Mouse (Mus musculus) MEL-GATA-1-ER (cell line): Measurements from ENCODE around the gene Zfp799.
"Not testable (repeated sequence)": the region's sequence is repeated elsewhere in the genome, so short reads cannot be mapped to it uniquely, and the experiment has no call there.

ENCODE experiments used
- DNase-seq: peaks from one replicate; pipeline ENCODE4 v3.0.0-alpha.2; 2012; ENCODE audit warnings: low read depth; ENCODE audit errors: extremely low read depth

Zfp799 gene

DNA sequence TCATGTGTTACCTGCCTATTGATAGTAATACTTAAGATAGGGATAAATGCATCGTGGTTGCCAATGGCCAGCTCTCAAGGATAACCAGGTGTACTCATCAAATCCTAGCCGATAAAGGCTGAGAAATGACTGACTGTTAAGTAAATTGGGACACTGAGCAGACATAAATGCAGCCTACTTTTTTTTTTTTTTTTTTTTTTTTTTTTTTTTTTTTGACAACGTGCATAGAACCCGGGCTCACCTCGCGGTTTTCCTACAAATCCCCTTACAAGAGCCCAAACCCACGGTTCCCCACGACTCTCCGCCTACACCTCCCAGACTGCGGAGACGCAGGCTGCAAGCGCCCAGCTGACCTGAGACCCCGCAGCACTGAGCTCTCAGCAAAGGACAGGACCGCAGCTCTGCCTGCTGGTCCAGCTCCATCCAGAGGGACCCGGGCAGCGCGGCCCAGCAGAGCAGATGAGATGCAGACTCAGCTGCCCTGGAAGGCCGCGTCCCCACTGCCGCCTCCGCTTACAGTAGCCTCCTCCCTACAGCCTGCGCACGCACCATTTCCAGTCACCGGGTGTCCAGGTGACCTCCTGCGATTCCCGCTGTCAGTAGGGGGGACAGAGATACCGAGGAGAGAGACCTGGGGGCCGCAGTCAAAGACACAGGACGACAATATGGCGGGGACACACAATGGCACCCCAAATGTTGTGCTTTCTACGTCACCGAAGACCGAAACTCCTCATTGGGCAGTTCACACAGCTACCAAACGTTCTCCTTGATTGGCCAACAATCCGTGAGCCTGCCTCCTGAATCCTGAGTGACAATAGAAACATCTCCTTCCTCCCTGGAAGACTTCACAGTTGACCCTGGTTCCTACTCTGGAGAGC is at the start of gene Zfp799:
TSS of gene Zfp799 (minus strand) at position 722 of the 878 bp plus-strand sequence.
- no peak for DNase-seq

DNA sequence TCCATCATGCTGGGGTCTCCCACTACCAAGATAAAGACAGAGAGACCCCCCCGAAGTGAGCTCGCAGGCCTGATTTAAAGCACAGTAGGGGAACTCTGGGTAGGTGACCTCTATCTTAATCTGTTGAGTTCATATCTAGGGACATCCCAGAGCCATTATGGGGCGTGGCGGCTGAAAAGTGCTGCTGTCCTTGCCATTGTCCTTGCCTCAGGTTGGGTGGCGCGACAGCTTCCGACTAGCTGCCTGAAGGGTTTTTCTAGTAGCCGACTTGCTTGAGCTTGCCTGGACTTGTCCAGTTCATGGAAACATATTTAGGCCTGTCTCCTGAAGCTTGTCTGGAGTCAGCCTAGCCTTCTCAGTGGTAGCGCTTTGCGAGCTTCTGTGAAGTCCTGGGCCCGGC is 48.7 kb upstream of the Zfp799 start:
- DNase-seq, result no peak

DNA sequence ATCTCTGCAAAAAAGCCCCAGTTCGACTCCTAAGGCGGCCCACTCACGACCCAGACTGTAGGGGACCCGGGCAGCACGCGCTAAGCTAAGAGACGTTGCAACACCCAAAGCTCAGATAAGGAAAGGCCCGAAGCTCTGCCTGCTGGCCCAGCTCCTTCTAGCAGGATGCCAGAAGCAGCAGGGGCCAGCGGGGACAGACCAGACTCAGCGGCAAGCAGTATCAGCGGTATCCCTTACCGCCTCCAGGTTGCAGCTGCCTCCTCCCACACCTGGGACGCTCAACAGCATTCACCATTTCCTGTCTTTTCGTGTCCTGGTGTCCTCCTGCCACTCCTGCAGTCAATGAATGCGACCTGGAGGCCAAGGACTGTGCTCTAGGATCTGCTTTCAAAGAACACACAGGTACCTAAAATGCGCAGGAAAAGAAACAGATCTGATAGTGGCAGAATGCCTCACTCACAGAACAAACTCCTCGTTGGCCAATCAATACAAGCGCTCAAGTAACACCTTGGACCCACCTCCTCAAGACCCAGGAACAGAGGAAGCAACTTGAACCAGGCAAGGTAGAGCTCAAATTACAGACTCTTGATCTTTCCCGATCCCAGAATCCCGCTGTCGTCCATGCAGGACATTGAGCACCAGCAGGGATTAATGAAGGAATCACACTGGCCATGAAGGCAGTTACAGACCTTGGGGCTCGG is 47.6 kb upstream of the Zfp799 start:
- no peak for DNase-seq

DNA sequence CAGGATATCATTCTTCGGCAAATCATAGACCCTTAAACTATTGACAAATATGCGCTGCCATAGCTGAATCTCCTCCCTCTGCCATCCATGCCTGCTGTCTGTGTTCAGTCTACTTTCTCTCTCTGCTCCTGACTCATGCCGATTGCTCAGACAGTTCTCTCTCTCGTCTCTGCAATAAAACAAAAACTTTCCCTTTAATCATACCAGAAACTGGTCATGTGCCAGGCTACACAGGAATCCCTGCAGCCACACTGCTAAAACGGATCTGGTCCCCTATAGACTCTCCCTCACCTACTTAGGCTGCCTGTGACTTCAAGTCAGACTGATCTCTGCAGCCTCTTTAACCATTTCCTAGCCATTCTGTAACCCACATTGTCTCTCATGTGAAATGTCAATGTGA is 42.6 kb upstream of the Zfp799 start:
- no peak for DNase-seq

DNA sequence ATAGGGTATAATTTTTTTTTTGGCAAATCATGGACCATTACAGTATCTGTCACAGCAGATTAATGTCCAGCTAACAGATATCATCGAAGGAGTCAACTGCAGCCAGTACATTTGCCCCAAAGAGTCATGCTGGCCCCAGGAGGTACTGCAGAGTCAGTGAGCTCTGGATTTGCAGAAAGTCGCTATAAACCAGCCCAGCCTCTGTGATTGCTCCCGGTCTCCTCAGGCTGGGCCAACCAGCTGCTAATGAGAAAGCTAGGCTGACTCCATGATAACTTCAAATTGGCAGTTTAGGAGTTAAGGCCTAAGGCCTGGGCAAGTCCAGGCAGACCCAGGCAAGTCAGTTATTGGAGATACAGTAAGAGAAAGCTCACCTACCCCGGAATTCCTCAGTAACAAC is 42.0 kb upstream of the Zfp799 start:
- DNase-seq, result no peak

DNA sequence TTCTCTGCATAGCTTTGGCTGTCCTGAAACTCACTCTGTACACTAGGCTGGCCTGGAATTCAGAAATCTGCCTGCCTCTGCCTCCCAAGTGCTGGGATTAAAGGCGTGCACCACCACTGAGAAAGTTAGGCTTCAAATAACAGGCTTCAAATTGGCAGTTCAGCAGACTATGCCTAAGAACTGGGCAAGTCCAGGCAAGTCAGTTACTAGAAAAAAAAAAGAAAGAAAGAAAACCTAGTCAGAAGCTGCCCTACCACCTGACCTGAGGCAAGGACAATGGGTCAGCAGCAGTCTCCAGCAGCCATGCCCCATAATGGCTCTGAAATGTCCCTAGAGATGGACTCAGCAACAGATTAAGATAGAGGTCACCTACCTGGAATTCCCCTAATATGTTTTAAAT is 41.4 kb upstream of the Zfp799 start:
- no peak for DNase-seq

DNA sequence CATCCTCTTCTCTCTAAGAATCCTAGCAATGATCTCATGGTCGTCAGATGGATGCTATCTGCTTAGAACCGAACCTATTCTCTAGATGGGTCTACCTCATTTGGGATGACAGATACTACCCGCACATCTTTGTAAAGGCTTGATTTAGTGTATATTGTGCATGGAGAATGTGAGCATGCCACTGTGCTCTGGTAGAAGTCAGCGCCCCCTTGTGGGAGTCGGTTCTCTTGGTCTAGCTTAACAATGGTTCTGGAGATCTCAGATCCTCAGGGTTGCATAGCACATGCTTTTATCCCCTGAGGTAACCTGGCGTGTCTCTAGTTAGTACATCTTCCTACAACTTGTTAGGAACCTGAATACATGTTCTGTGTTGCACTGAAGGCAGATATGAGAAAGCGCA is 37.2 kb upstream of the Zfp799 start:
- not testable (repeated sequence) for DNase-seq

DNA sequence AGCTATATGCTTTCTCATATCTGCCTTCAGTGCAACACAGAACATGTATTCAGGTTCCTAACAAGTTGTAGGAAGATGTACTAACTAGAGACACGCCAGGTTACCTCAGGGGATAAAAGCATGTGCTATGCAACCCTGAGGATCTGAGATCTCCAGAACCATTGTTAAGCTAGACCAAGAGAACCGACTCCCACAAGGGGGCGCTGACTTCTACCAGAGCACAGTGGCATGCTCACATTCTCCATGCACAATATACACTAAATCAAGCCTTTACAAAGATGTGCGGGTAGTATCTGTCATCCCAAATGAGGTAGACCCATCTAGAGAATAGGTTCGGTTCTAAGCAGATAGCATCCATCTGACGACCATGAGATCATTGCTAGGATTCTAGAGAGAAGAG is 26.7 kb upstream of the Zfp799 start:
- DNase-seq, result not testable (repeated sequence)

DNA sequence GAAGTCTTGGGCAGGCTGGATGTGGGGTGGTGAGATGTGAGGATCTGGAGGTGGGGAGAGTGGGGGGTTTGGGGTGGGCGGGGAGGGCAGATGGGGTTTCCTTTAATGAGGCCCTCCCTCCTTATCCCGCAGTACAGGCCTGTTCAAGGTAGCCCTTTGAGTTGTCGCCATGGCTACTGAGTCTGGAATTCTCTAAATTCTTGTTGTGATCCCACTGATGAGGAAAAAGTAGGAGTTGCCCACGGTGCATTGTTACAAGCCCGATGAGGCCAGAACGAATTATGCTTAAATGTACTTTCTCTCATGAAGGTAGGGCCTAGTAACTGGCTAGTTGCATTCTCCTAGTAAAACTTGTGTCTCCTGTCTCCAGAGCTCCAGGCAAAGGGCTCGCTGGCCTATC is 21.5 kb upstream of the Zfp799 start:
- no peak for DNase-seq

DNA sequence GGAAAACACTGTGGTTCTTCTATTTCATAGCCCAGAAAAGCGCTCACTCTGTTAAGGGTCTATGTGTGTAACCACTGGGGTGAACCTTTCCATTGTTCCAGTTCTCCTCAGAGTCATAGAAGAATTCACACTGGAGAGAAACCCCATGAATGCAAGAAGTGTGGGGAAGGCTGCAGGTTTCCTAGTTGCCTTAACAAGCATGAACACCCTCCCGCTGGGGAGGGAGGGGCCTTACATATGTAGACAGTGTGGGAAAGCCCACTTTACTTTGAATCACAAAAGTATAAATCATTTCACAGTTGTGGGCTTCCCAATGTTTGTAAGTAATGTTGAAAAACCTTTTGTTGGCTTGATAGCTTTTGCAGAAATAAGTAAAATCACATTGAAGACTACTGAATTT is 11.3 kb upstream of the Zfp799 start:
- DNase-seq, result no peak

DNA sequence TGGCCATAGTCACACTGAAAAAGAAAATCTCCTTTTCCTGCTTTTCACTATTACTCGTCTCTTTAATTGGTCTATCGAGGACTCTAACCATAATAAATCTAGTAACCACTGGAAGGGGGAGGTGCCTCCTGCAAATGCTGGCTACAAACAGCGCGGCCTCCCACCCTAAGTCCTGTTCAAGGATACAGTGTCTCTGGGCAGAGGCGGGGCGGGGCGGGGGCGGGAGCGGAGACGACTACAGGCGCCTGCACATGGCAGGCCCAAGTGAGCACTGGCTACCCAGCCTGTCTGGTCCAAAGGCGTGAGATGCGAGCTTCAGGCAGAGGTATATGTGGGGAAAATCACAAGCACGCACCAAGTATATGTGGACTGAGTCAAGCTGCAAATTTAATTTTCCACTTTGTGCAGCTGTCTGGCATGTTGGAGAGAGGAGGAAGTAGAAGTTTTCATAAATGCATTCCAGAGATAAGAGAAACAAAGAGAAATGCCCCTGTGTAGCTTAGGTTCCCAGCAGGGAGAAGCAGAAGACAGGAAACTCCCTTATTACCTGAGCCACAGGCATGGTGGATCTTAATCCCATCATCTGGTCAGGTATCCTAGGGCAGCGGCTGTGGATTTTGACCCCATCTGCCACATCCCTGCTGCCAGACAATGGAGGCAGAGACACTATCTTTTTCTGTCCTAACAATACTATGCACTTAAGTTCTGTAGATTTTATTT is 9.2 kb upstream of the Zfp799 start:
- no peak for DNase-seq

DNA sequence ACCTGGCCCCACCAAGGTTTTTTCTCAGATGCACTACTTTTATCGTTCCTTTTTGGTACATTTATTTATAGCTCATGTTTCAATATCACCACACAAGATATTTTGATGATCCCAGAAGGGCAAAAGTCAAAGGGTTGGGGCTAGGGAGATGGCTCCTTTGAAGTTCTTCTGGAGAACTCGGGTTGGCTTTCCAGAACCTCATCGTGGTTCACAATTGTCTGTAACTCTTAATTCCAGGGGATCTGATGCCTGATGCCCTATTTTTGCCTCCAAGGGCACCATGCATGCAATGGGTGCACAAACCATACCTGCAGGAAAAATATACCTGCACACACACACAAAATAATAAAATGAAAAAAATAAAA is 339 bp upstream of the Zfp799 start:
- DNase-seq, result no peak

DNA sequence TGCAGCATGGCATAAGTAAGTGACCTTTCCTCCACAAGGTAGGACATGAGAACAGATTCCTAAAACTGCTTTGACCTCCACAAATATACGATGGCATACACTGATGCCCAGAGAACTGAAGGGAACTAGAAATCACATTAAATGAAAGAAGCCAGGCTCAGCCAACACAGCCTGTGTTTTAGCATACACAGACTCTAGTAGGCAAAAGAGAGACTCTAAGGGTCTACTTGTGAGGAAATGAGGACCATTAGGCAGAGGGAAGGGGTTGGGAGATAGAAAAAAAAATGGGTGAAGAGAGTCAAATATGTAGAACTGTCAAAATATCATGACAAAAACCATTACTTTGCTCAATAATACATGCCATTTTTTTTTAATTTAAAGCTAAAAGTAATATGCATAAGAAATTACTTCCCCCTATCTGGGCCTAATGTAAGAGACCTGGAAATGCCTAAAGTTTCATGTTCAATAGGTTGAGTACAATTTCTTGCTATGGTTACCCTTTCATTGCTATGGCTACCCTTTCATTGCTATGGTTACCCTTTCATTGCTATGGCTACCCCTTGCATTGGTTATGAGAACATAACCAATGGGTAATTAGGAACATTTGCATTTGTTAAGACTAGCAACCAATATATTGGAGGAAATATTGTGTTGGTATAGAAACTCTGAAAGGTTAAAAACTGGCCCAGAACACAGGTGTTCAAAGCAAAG is 13.8 kb downstream of the Zfp799 start:
- DNase-seq, result no peak

DNA sequence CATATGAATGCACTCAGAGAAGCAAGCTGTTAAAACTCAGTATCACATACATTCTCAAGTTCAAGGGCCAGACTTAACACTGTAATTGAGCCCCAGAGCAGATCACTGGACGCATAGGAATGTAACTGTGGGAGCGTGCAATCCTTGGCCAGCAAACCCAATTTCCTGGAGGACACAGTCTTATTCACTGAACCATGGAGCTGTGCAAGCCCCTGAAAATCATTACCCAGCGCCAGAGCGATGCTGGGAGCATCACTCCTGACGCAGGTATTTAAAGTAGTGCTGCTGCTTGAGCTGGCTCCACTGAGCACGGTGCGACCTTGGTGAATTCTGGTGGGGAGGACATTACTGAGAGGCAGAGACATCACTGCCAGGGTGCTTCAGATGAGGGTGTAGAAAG is 15.9 kb downstream of the Zfp799 start:
- no peak for DNase-seq

DNA sequence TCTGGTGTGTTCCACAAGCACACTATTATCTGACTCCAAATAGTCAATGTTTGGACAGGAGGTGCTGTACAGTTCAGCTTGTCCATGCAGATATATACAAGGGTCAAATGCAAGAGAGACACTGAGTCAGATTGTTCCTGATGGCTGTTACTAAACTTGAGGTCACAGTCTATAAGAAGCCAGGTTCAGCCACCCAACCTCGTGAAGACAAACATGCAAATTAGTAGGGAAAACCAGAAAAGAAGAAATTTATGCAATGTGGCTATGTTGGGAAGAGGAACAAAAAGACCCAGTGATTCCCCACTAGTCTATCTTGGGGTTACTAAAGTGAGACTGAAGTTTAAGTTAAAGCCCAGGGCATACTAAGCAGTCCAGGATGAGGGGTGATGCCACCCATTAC is 19.4 kb downstream of the Zfp799 start:
- DNase-seq, result no peak

DNA sequence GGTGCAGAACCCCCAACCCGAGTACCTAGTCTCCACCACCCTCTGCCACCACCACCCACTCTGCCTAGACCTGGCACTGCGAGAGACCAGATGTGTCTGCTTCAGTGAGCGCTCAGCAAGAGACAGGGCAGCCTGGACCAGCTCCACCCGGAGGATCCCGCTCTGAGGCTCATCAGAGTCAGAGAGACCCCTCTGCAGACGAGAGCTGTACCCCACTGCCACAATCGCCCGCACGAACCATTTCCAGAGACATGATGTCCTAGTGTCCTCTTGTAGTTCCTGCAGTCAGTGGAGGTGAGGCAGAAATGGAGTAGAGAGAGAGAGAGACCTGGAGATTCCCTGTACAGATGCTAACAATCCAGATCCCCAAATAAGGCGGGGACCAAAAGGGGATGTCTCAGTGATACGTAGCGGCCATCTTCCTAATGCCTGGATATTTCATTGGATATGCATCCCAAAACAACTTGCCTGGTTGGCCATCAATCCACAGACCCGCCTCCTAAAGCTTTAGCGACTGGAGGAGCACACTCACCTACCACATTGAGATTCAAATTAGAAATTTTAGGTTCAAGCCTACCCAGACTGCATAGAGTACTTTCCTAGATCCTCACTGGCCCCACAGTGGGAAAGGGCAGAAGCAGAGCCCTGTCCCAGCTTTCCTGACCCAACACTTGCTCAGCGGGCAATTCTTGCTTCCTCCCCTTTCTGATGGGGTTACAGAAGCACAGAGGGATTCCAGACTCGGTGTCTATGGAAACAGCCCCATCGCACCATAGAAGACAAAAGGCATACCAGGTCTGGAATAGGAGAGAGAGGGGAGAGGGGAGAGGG is 20.3 kb downstream of the Zfp799 start, which contains the start of gene Zfp811:
TSS of gene Zfp811 (minus strand) at position 388 of the 831 bp plus-strand sequence.
- DNase-seq, result no peak

DNA sequence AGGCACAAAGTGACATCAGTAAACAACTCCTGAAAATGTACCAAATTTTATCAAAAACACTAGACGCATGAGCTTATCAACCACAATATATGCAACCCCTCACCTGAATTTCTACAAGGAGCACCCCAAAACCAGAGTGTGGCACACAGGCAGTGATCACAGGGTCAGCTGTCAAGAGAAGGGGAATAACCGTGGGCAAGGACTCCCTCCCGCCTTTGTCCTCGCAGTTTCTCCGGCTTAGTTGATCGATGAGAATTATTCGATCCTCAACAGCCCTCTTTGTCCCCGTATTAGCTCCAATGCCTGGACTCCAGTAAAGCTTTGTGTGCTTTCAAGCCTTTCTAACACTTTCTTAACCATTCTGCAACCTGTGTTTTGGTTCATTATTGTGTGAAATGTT is 21.1 kb downstream of the Zfp799 start:
- no peak for DNase-seq

DNA sequence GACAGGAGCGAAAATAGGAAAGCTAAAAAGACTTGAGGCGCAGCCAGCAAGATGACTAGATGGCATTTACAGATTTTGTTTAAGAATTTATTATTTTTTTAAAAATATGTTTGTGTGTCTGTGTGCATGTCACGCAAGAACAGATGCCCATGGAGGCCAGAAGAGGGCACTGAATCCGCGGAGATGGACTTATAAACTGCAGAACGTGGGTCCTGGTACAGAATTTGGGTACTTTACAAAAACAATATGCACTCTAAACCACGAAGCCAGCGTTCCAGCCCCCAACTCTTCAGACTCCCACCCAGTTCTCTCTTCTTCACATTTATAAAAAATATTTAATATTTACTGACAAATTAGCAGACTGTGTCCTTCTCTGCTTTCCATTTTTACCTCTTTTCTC is 40.8 kb downstream of the Zfp799 start:
- DNase-seq, result no peak

DNA sequence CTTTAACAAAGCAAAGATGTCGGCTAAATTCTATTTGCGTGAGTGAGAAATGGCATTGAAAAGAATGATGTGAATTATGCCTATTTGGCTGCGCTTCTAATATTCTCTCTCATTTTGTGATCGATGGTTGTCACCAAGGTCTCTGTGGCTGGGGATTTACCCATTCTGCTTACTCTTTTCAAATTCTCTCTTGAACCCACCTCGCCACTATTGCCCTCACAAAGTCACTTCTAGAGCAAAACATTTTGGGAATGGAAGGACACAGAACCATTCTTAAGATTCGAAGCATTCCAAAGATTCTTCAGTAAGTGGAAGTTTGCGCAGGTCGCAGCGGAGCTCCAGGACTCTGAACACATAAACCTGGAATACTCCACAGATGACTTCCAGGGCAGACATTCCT is 41.5 kb downstream of the Zfp799 start:
- DNase-seq, result no peak

DNA sequence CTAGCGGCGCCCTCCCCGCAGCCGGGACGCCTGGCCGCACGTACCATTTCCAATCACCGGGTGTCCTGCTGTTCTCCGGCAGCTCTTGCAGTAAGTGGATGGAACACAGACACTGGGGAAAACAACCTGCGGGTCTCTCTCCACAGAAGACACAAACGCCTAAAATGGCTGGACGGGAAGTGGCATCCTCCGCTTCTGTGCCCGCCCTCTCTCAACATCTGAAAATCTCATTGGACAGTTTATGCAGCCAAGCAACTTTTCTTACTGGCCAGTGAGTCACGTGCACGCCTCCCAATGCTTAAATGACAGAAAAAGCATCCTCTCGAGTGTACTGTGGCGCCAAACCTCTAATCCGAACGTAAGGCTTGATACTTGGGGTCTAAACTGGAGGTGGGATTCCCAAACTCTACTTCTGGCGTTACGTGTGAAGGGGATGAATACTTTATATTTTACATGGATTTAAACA is 41.9 kb downstream of the Zfp799 start, which contains the start of gene Zfp871:
TSS of gene Zfp871 (minus strand) at position 194 of the 466 bp plus-strand sequence.
- DNase-seq, result peak; percentile 94
